Mouse (Mus musculus): ENCODE measurements around the gene Fam216b. TPM values are rescaled to one million over a fixed set of nuclear protein-coding genes. Genes with fewer than 3 reads are reported as not detected.

Gene Fam216b
- polyA plus RNA-seq, 1 experiment from 2014 or later: 0.09 TPM

DNA sequence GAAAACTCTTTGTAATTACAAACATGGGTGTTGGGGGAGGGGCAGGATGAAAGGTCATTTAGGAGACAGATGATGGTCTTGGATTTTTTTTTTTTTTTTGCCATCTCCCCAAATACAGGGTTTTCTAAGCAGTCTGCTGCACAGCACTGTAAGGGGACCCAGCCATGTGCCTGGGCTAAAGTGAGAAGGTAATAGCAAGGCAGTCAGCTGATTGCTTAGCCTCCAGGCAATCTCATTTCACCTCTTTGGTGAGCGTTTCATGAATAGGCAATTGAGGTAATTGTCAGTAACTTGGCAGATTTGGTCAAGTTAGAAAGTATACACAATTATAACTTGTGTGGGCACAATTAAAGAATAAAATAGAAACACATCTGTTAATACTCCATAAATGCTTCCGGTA, 28.5 kb upstream of the Fam216b start:
- no peaks in the 10 kb centered on the region for H3K36me3 ChIP-seq (ENCODE audit: control insufficient read depth, insufficient read depth)
- no peak overlapping the region for H3K4me2 ChIP-seq (replicated peaks; ENCODE audit: low read depth)
- H3K4me1 ChIP-seq (replicated peaks; ENCODE audit: control insufficient read depth, insufficient read depth, low read length): no peaks in the 10 kb centered on the region
- H3K27me3 ChIP-seq (replicated peaks; ENCODE audit: control insufficient read depth, insufficient read depth, low read length): no peaks in the 10 kb centered on the region
- H3K9me3 ChIP-seq (ENCODE audit: control insufficient read depth): no peaks in the 10 kb centered on the region
- no peak overlapping the region for H3K4me3 ChIP-seq (ENCODE audit: low read depth, low read length)
- no peak overlapping the region for H3K9ac ChIP-seq (ENCODE audit: low read depth, low read length)
- TF ChIP-seq CTCF (IDR thresholded peaks at IDR 0.05; ENCODE audit: low read depth): no peak
- 87% methylated on average over 2 of the region's 2 CpGs for WGBS
- no peak for ATAC-seq
- H3K27ac ChIP-seq (ENCODE audit: low read depth, low read length): no peak overlapping the region

GRCm38 (mm10) chr14:78112466-78112865, 23.7 kb upstream of the Fam216b start:
- no peak overlapping the region for H3K27ac ChIP-seq (ENCODE audit: low read depth, low read length)
- no peaks in the 10 kb centered on the region for H3K9me3 ChIP-seq (ENCODE audit: control insufficient read depth)
- no peak overlapping the region for H3K4me3 ChIP-seq (ENCODE audit: low read depth, low read length)
- H3K27me3 ChIP-seq (replicated peaks; ENCODE audit: control insufficient read depth, insufficient read depth, low read length): no peaks in the 10 kb centered on the region
- no peak for TF ChIP-seq CTCF (IDR thresholded peaks at IDR 0.05; ENCODE audit: low read depth)
- H3K4me2 ChIP-seq (replicated peaks; ENCODE audit: low read depth): no peak overlapping the region
- no peaks in the 10 kb centered on the region for H3K36me3 ChIP-seq (ENCODE audit: control insufficient read depth, insufficient read depth)
- no peak overlapping the region for H3K9ac ChIP-seq (ENCODE audit: low read depth, low read length)
- no peaks in the 10 kb centered on the region for H3K4me1 ChIP-seq (replicated peaks; ENCODE audit: control insufficient read depth, insufficient read depth, low read length)
- ATAC-seq: no peak
- 70% methylated on average over 3 of the region's 3 CpGs for WGBS

GRCm38 (mm10) chr14:78110871-78111270, 22.1 kb upstream of the Fam216b start:
- ATAC-seq: no peak
- H3K27me3 ChIP-seq (replicated peaks; ENCODE audit: control insufficient read depth, insufficient read depth, low read length): no peaks in the 10 kb centered on the region
- H3K36me3 ChIP-seq (ENCODE audit: control insufficient read depth, insufficient read depth): no peaks in the 10 kb centered on the region
- H3K9me3 ChIP-seq (ENCODE audit: control insufficient read depth): no peaks in the 10 kb centered on the region
- no peak overlapping the region for H3K4me2 ChIP-seq (replicated peaks; ENCODE audit: low read depth)
- H3K9ac ChIP-seq (ENCODE audit: low read depth, low read length): no peak overlapping the region
- no peak for TF ChIP-seq CTCF (IDR thresholded peaks at IDR 0.05; ENCODE audit: low read depth)
- H3K27ac ChIP-seq (ENCODE audit: low read depth, low read length): no peak overlapping the region
- H3K4me3 ChIP-seq (ENCODE audit: low read depth, low read length): no peak overlapping the region
- 82% methylated on average over 3 of the region's 3 CpGs for WGBS
- no peaks in the 10 kb centered on the region for H3K4me1 ChIP-seq (replicated peaks; ENCODE audit: control insufficient read depth, insufficient read depth, low read length)

DNA sequence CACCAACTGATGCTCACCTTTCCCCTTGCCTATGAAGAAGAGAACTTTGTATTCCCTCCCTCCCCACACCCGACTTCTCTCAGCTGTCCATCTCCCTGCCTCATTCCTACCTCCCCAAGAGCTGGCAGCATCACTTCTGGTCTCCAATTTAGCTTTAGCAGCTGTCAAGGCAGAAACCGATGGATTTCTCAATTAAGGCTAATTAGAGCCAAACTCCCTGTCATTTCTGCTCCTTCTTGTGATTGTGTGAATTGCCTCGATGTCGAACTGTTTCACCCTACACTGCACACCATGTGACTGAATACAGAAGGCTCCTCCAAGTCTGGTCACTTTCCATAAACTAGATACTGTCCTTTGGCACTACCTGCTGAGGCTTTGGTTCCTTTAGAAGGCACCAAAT, 20.6 kb upstream of the Fam216b start:
- 79% methylated on average over 4 of the region's 4 CpGs for WGBS
- H3K36me3 ChIP-seq (ENCODE audit: control insufficient read depth, insufficient read depth): no peaks in the 10 kb centered on the region
- no peak overlapping the region for H3K27ac ChIP-seq (ENCODE audit: low read depth, low read length)
- no peaks in the 10 kb centered on the region for H3K4me1 ChIP-seq (replicated peaks; ENCODE audit: control insufficient read depth, insufficient read depth, low read length)
- H3K9ac ChIP-seq (ENCODE audit: low read depth, low read length): no peak overlapping the region
- H3K27me3 ChIP-seq (replicated peaks; ENCODE audit: control insufficient read depth, insufficient read depth, low read length): no peaks in the 10 kb centered on the region
- no peak for TF ChIP-seq CTCF (IDR thresholded peaks at IDR 0.05; ENCODE audit: low read depth)
- no peak overlapping the region for H3K4me3 ChIP-seq (ENCODE audit: low read depth, low read length)
- ATAC-seq: no peak
- no peaks in the 10 kb centered on the region for H3K9me3 ChIP-seq (ENCODE audit: control insufficient read depth)
- H3K4me2 ChIP-seq (replicated peaks; ENCODE audit: low read depth): no peak overlapping the region

DNA sequence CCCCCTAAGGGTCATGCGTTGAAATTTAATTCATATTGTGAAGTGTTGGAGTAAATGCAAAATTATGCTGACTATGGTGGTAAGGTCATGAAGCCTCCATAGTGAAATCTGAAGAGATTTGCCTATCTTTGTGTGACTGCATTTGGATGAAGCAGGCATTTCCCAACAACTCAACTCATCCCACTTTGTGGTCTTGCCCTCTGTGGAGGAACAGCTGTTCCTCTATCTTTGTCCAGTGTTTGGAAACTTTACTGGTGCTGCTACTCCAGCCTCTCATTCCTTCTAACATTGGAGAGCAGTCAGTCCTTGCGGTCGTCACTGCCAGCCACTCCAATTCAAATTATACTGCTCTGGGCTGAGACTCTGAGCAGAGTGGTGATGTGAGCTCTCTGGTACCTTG, 19.6 kb upstream of the Fam216b start:
- no peaks in the 10 kb centered on the region for H3K27me3 ChIP-seq (replicated peaks; ENCODE audit: control insufficient read depth, insufficient read depth, low read length)
- H3K4me2 ChIP-seq (replicated peaks; ENCODE audit: low read depth): no peak overlapping the region
- H3K36me3 ChIP-seq (ENCODE audit: control insufficient read depth, insufficient read depth): no peaks in the 10 kb centered on the region
- TF ChIP-seq CTCF (IDR thresholded peaks at IDR 0.05; ENCODE audit: low read depth): no peak; the same call in 1 of the 2 replicates
- no peak for ATAC-seq
- no peak overlapping the region for H3K9ac ChIP-seq (ENCODE audit: low read depth, low read length)
- 73% methylated on average over 3 of the region's 3 CpGs for WGBS
- no peaks in the 10 kb centered on the region for H3K4me1 ChIP-seq (replicated peaks; ENCODE audit: control insufficient read depth, insufficient read depth, low read length)
- no peak overlapping the region for H3K27ac ChIP-seq (ENCODE audit: low read depth, low read length)
- H3K9me3 ChIP-seq (ENCODE audit: control insufficient read depth): no peaks in the 10 kb centered on the region
- no peak overlapping the region for H3K4me3 ChIP-seq (ENCODE audit: low read depth, low read length)

DNA sequence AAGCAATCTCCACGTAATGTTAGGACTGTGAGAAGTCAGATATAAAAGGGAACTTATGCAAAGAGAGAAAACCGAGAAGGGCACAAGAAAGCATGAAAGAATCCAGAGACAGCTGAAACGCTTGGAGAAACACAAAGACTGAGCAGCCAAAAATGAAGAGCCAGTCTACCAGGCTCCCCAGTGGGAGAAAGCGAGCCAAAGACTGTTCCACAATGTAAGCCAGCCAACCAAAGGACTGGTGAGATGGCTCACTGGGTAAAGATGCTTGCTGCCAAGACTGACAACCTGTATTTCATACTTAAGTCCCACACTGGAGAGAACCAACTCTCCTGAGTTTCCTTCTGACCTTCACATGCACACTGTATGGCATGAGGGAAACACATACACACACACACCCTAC, 784 bp upstream of the Fam216b start:
- ATAC-seq: no peak

DNA sequence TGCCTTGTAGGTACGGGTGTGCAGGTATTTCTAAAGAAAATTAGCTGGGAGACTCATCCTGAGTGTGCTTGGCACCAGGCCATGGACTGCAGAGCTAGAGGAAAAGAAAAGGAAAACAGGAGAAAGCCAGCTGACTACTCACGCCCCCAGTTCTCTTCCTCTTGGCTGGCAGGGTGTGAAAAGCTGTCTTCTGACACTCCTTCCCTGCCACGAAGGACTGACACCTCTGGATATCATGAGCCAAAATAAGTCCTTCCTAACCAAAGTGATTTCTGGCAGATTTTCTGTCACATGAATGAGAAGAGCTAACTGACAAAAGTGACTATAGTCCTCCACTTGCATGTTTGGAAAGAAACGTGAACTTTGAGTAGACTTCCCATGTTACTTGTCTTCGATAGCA, 5.3 kb downstream of the Fam216b start:
- Histone ChIP-seq H3K27ac (ENCODE audit: low read depth, low read length) (no peak overlapping the region), H3K9ac (ENCODE audit: low read depth, low read length) (no peak overlapping the region)
- no peak for TF ChIP-seq CTCF (IDR thresholded peaks at IDR 0.05; ENCODE audit: low read depth)

More for the DNA sequence above, 784 bp upstream of the Fam216b start:
- H3K9me3 ChIP-seq (ENCODE audit: control insufficient read depth): no peaks in the 10 kb centered on the region
- no peaks in the 10 kb centered on the region for H3K36me3 ChIP-seq (ENCODE audit: control insufficient read depth, insufficient read depth)
- no peak overlapping the region for H3K4me2 ChIP-seq (replicated peaks; ENCODE audit: low read depth)
- TF ChIP-seq CTCF (IDR thresholded peaks at IDR 0.05; ENCODE audit: low read depth): no peak
- H3K4me1 ChIP-seq (replicated peaks; ENCODE audit: control insufficient read depth, insufficient read depth, low read length): no peaks in the 10 kb centered on the region
- 84% methylated on average over 4 of the region's 4 CpGs for WGBS
- no peak overlapping the region for H3K9ac ChIP-seq (ENCODE audit: low read depth, low read length)
- no peaks in the 10 kb centered on the region for H3K27me3 ChIP-seq (replicated peaks; ENCODE audit: control insufficient read depth, insufficient read depth, low read length)
- H3K27ac ChIP-seq (ENCODE audit: low read depth, low read length): no peak overlapping the region
- H3K4me3 ChIP-seq (ENCODE audit: low read depth, low read length): no peak overlapping the region

More for the DNA sequence above, 5.3 kb downstream of the Fam216b start:
- no peaks in the 10 kb centered on the region for H3K9me3 ChIP-seq (ENCODE audit: control insufficient read depth)
- no peak for ATAC-seq
- H3K4me2 ChIP-seq (replicated peaks; ENCODE audit: low read depth): no peak overlapping the region
- no peaks in the 10 kb centered on the region for H3K4me1 ChIP-seq (replicated peaks; ENCODE audit: control insufficient read depth, insufficient read depth, low read length)
- H3K27me3 ChIP-seq (replicated peaks; ENCODE audit: control insufficient read depth, insufficient read depth, low read length): no peaks in the 10 kb centered on the region
- WGBS: 70% methylated on average over 5 of the region's 5 CpGs
- H3K4me3 ChIP-seq (ENCODE audit: low read depth, low read length): no peak overlapping the region
- H3K36me3 ChIP-seq (ENCODE audit: control insufficient read depth, insufficient read depth): no peaks in the 10 kb centered on the region
